In the genomic region with DNA sequence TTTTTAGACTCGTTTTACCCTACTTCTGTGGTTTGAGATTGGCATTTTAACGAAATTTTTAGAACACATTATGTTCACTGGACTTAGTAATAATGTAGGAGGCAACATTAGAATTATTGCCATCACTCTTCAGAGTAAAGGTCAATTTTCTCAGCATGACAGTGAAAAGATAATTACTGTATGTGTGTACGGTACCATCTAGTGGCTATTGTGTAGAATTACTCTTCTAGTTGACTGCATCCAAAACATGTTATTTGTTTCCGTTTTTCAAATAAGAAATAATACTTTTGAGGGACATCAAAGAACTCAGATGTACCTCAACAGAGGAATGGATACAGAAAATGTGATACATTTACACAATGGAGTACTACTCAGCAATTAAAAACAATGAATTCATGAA, we compare ENCODE assay signal across 24 mouse cellular contexts. TPM values are rescaled to one million over a fixed set of nuclear protein-coding genes. Genes with fewer than 3 reads are reported as not detected.
A peak's percentile ranks its signal among the peaks of the same experiment; 100 is the strongest.
DNase-seq lines count a peak whose midpoint lies in the region; ATAC-seq and TF ChIP-seq lines count a peak whose summit lies in the region.
"Had no signal": no experiment of that assay in that cellular context is flagged by ENCODE, and none has a peak within 500 bp of the region (broad histone marks: within the 10 kb centered on the region; RNA-seq: fewer than 3 reads in every experiment).

No protein-coding gene starts in this region.

- no peaks in the 10 kb centered on the region for H3K4me1 ChIP-seq in forebrain, embryonic 14.5 days (ENCODE audit: control insufficient read depth, insufficient read depth, low read length)
- H3K4me1 ChIP-seq in forebrain, embryonic 13.5 days: no peaks in the 10 kb centered on the region
- H3K4me1 ChIP-seq: forebrain, embryonic 10.5 days; kidney, embryonic 15.5 days; midbrain, embryonic 12.5 days had no signal

- TF ChIP-seq CTCF in layer of hippocampus, adult 2 months (conservative IDR thresholded peaks at IDR 0.05): peak; percentile 81
- TF ChIP-seq CTCF in Patski (IDR thresholded peaks at IDR 0.05): peak; percentile 23

- no peak overlapping the region for H3K9ac ChIP-seq in forebrain, embryonic 14.5 days (ENCODE audit: low read length)
- H3K9ac ChIP-seq in forebrain, embryonic 13.5 days: no peak overlapping the region
- H3K9ac ChIP-seq: kidney, embryonic 15.5 days; midbrain, embryonic 12.5 days had no signal

- POLR2A ChIA-PET in Patski (lab: Charles Lee): no interaction called here

- no peaks in the 10 kb centered on the region for H3K27me3 ChIP-seq in forebrain, embryonic 14.5 days (replicated peaks; ENCODE audit: control insufficient read depth, insufficient read depth, low read length)
- no peaks in the 10 kb centered on the region for H3K27me3 ChIP-seq in forebrain, embryonic 13.5 days
- H3K27me3 ChIP-seq in Patski: no peaks in the 10 kb centered on the region
- H3K27me3 ChIP-seq: kidney, embryonic 15.5 days; midbrain, embryonic 12.5 days had no signal

- H3K36me3 ChIP-seq in forebrain, embryonic 14.5 days (ENCODE audit: control insufficient read depth, insufficient read depth, low read length): no peaks in the 10 kb centered on the region
- no peaks in the 10 kb centered on the region for H3K36me3 ChIP-seq in forebrain, embryonic 13.5 days (ENCODE audit: poor library complexity, severe bottlenecking)
- H3K36me3 ChIP-seq: forebrain, embryonic 10.5 days; kidney, embryonic 15.5 days; midbrain, embryonic 12.5 days had no signal

- in situ Hi-C loops in Patski (cut with MboI; ENCODE audit: low pct_unique_long_range_greater_than_20kb): no loop called here

- intact Hi-C loops in left cerebral cortex, postnatal 14 days (cut with DNase I): no loop called here

- no peak overlapping the region for H3K27ac ChIP-seq in forebrain, embryonic 14.5 days (ENCODE audit: low read depth, low read length)
- H3K27ac ChIP-seq in forebrain, embryonic 13.5 days: no peak overlapping the region
- H3K27ac ChIP-seq in layer of hippocampus, adult 2 months: no peak overlapping the region
- H3K27ac ChIP-seq: forebrain, embryonic 10.5 days; kidney, embryonic 15.5 days; midbrain, embryonic 12.5 days had no signal

- DNase-seq in forebrain, embryonic 14.5 days (ENCODE audit: low spot score): peak; percentile 24
- no peak for DNase-seq in layer of hippocampus, adult 2 months (ENCODE audit: low spot score in 2 of 2)
- no peak for DNase-seq in layer of hippocampus, adult 9-10 months (ENCODE audit: low spot score)
- DNase-seq in 3T3-L1 (ENCODE audit: low read depth, low spot score): peak; percentile 4
- DNase-seq in Patski (ENCODE audit: low read depth, low spot score): no peak
- no peak for DNase-seq in left cerebral cortex, postnatal 14 days (ENCODE audit: low spot score in 2 of 2)
- no peak for DNase-seq in adrenal gland, adult (ENCODE audit: inconsistent age in 2 of 2, low spot score in 1 of 2)
- DNase-seq: cerebellum, postnatal 14 days; heart, postnatal 14 days; thymus, postnatal 14 days had no signal

- no peaks in the 10 kb centered on the region for H3K9me3 ChIP-seq in forebrain, embryonic 14.5 days (replicated peaks; ENCODE audit: control insufficient read depth, low read length)
- no peaks in the 10 kb centered on the region for H3K9me3 ChIP-seq in forebrain, embryonic 13.5 days (replicated peaks)
- H3K9me3 ChIP-seq: forebrain, embryonic 10.5 days; kidney, embryonic 15.5 days; midbrain, embryonic 12.5 days had no signal

- 58% methylated on average over 4 of the region's 4 CpGs for WGBS in forebrain, embryonic 14.5 days
- WGBS in forebrain, embryonic 13.5 days: 53% methylated on average over 4 of the region's 4 CpGs

- H3K4me2 ChIP-seq in forebrain, embryonic 14.5 days (ENCODE audit: low read length): no peak overlapping the region
- no peak overlapping the region for H3K4me2 ChIP-seq in forebrain, embryonic 13.5 days
- H3K4me2 ChIP-seq: kidney, embryonic 15.5 days; liver, embryonic 11.5 days; midbrain, embryonic 12.5 days had no signal

- no peak overlapping the region for H3K4me3 ChIP-seq in forebrain, embryonic 14.5 days (ENCODE audit: low read depth, low read length)
- no peak overlapping the region for H3K4me3 ChIP-seq in forebrain, embryonic 13.5 days
- no peak overlapping the region for H3K4me3 ChIP-seq in layer of hippocampus, adult 2 months
- H3K4me3 ChIP-seq: forebrain, embryonic 10.5 days; kidney, embryonic 15.5 days; midbrain, embryonic 12.5 days had no signal

- CTCF ChIA-PET in Patski (lab: Charles Lee): no interaction called here

- ATAC-seq in forebrain, embryonic 14.5 days: no peak
- no peak for ATAC-seq in forebrain, embryonic 13.5 days
- ATAC-seq in Patski: no peak

RNA-seq across cellular contexts. Expression of gene Crisp4, which starts 14.0 kb away (rescaled TPM):
- polyA plus RNA-seq in forebrain, embryonic 14.5 days (2014; fragmentation: Nextera tagmentation; extraction: Ambion mirVana): not detected in 2 replicates
- polyA plus RNA-seq in forebrain, embryonic 13.5 days (2015; fragmentation: Nextera tagmentation; extraction: Ambion mirVana): not detected in 2 replicates
- not detected for total RNA-seq in layer of hippocampus, adult 2 months (2021)
- polyA plus RNA-seq in Patski (2021): not detected
- total RNA-seq in left cerebral cortex, postnatal 14 days (2021): not detected
- total RNA-seq: adrenal gland, postnatal 4 days; gastrocnemius, adult 18-20 months; heart, adult 8-10 months; heart, postnatal 14 days; layer of hippocampus, adult 8-10 months; left cerebral cortex, postnatal 10 days had no signal
- polyA plus RNA-seq: C2C12; embryonic facial prominence, embryonic 14.5 days; forebrain, embryonic 10.5 days; kidney, embryonic 15.5 days; liver, embryonic 11.5 days; midbrain, embryonic 12.5 days; spleen, adult 2 months; stomach, embryonic 16.5 days had no signal

Comparison
In these comparisons a context has a peak if more than half of its experiments do, and no peak if none do; other contexts are left out.
1. DNase-seq: peak in forebrain, embryonic 14.5 days (single experiment) and 3T3-L1 (single experiment); none in layer of hippocampus, adult 2 months (0 of 2), layer of hippocampus, adult 9-10 months (single experiment), Patski (single experiment), left cerebral cortex, postnatal 14 days (0 of 2) and adrenal gland, adult (0 of 2).